Mouse (Mus musculus) midbrain, embryonic 14.5 days (tissue): ENCODE results near the gene Mettl7b. TPM values are rescaled to one million over a fixed set of nuclear protein-coding genes. Genes with fewer than 3 reads are reported as not detected.

Experiments used
- ATAC-seq: fragments of 200-750 bp; cut with Nextera tagmentation; 2 replicates; pipeline ENCODE4 v1.8.0; 2017; ENCODE audit warnings: moderate number of reproducible peaks, moderate library complexity; ENCODE audit not compliant: low FRiP score, low TSS enrichment
- DNase-seq: peaks from one replicate; pipeline ENCODE4 v3.0.0-alpha.2; 2015
- H3K27ac ChIP-seq: fragments of 300-500 bp; sonication (generic); replicated peaks from 2 replicates; pipeline ENCODE4 v1.5.1; 2014; ENCODE audit warnings: mild to moderate bottlenecking, low read depth, low read length, moderate library complexity
- H3K27me3 ChIP-seq: fragments of 300-500 bp; sonication (generic); 2 replicates; pipeline ENCODE4 v1.6.1; 2014; ENCODE audit warnings: low read length, control low read depth, mixed read lengths; ENCODE audit not compliant: control insufficient read depth, insufficient read depth
- H3K36me3 ChIP-seq: fragments of 300-500 bp; sonication (generic); 2 replicates; pipeline ENCODE4 v1.6.1; 2014; ENCODE audit warnings: low read length, control low read depth; ENCODE audit not compliant: control insufficient read depth, insufficient read depth
- H3K4me1 ChIP-seq: fragments of 300-500 bp; sonication (generic); 2 replicates; pipeline ENCODE4 v1.6.1; 2014; ENCODE audit warnings: mild to moderate bottlenecking, antibody characterized with exemption, low read length, control low read depth; ENCODE audit not compliant: control insufficient read depth, insufficient read depth
- H3K4me2 ChIP-seq: fragments of 300-500 bp; sonication (generic); 2 replicates; pipeline ENCODE4 v1.6.1; 2014; ENCODE audit warnings: mild to moderate bottlenecking, low read length, moderate library complexity
- H3K4me3 ChIP-seq: fragments of 300-500 bp; sonication (generic); replicated peaks from 2 replicates; pipeline ENCODE4 v1.5.1; 2014; ENCODE audit warnings: low read depth, low read length
- H3K9ac ChIP-seq: fragments of 300-500 bp; sonication (generic); replicated peaks from 2 replicates; pipeline ENCODE4 v1.6.1; 2014; ENCODE audit warnings: mild to moderate bottlenecking, low read length, moderate library complexity
- H3K9me3 ChIP-seq: fragments of 300-500 bp; sonication (generic); 2 replicates; pipeline ENCODE4 v1.6.1; 2016; ENCODE audit warnings: low read length, control low read depth, mixed read lengths; ENCODE audit not compliant: control insufficient read depth
- WGBS: fragments of 180-500 bp; shearing (Covaris S2); extraction: QIAGEN DNeasy Blood & Tissue Kit; methylation state at CpG from one replicate; pipeline ENCODE4 v1.1.7; 2014; 5-methylcytosine and 5-hydroxymethylcytosine counted together
- polyA plus RNA-seq: library from polyadenylated mRNA; unstranded; fragments of >200 nt; fragmentation: Nextera tagmentation; extraction: Ambion mirVana; gene quantifications from 2 replicates; pipeline ENCODE4 v1.2.1, GENCODE M21; 2014

Mettl7b gene
- polyA plus RNA-seq, 1 experiment from 2014 or later: not detected

DNA sequence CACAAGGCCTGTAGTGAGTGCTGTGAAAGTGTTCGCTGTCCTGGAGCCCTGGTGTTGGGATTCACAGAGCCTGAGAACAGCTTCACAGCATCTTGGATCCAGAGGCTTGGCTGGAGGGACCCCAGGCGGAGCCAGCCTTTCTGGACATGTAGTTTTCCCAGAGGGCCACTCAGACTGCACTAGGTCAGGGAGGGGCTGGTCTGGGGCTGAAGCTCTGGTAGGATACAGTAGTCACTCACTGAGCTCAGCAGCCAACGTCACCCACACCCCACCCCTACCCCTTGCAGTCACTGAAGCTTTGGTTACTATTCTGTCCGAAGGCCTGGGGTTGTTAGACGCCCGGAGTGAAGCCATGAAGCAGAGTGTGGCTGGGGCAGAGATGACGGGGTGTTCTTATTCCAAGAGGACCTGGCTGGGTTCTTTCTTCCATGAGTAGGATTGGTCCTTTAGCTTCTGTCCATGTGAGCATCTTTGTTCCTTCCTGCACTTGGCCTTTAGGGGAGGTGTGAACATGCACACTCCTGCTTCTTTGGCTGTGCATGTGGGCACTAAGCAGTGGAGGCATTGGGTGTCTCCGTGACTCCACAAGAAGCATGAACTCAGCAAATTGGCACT, 24.9 kb downstream of the Mettl7b start:
- H3K36me3 ChIP-seq: no peaks in the 10 kb centered on the region
- no peak overlapping the region for H3K27ac ChIP-seq
- peaks cover 37% of the 10 kb centered on the region for H3K27me3 ChIP-seq
- ATAC-seq: no peak
- 77% methylated on average over 8 of the region's 8 CpGs for WGBS
- no peak overlapping the region for H3K4me2 ChIP-seq
- no peaks in the 10 kb centered on the region for H3K9me3 ChIP-seq
- no peak overlapping the region for H3K4me3 ChIP-seq
- H3K9ac ChIP-seq: no peak overlapping the region
- peaks cover 7% of the 10 kb centered on the region for H3K4me1 ChIP-seq
- no peak for DNase-seq

DNA sequence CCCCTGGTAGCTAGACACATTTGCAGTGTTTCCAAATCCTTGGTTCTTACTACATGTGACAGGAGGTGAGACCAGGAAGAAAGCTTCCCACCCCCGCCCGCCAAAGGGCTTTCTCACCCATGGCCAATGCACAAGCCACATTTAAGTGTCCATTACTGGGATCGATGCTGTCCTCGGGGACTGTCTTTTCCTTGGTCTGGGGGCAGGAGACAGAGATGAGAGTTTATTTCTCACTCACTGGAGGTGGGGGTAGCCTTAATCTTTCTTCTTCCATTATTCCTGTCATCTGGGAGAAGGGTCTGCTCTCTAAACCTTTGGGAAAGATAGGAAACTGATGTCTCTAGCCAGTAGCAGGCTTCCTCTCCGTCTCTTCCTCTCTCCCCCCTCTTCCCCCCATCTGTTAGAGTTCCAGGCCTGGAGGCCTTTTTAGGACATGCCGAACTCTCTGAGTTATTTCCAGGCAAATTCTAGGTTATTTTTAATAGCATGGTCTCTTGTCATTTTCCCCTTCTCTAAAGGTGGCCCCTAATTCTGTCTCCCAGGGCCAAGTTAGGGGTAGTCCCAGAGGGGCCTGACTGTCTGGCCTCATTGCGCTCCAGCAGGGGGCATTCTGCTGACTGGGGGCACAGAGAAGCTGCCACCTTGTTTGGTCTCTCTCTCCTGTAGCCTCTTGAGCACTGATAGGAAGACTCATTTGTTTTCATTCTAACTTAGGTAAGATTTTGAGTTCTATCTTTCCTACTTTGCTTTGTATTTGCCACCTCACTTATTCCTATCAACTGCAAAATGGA, 25.6 kb downstream of the Mettl7b start:
- Histone ChIP-seq H3K27me3 (peaks cover 40% of the 10 kb centered on the region), H3K27ac (no peak overlapping the region), H3K9me3 (no peaks in the 10 kb centered on the region), H3K4me3 (no peak overlapping the region), H3K9ac (no peak overlapping the region), H3K4me1 (peaks cover 7% of the 10 kb centered on the region), H3K36me3 (no peaks in the 10 kb centered on the region), H3K4me2 (no peak overlapping the region)
- ATAC-seq: no peak
- WGBS: 67% methylated on average over 7 of the region's 7 CpGs
- no peak for DNase-seq

DNA sequence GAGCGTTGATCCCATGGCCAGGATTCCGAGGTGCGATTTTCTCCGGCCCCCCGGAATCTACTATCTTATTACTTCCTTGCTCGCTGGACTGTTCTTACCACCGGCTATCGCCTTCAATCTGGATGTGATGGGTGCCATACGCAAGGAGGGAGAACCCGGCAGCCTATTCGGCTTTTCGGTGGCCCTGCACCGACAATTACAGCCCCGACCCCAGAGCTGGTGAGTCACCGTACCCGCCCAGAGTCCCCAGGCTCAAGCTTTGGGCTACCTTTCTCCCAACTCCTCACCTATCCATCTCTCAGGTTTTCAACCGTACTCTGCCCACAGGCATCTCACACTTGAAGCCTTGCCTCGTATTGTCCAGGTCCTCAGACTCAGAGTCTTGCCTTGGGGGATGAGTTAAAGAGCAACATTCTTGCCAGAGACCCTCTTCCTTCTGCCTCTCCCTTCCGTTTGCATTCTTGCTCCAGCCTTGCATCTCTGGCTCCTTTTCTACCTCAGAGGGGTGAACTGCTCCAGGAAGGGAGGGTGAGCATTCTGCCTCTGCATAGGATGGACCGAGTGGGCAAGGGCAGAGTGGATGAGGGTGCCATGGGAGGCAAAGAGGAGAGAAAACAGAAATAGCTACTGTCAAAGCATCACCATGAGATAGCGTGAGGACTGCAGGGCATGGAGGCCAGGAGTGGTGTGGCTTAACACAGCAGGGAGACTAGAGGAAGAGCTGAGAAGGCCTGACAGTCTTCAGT, 26.6 kb downstream of the Mettl7b start:
- Histone ChIP-seq H3K36me3 (no peaks in the 10 kb centered on the region), H3K9ac (peak overlapping the region; percentile 44), H3K9me3 (no peaks in the 10 kb centered on the region), H3K27ac (no peak overlapping the region), H3K4me1 (peaks cover 7% of the 10 kb centered on the region), H3K4me3 (peak overlapping the region; percentile 40), H3K4me2 (peak overlapping the region; percentile 84), H3K27me3 (peaks cover 45% of the 10 kb centered on the region)
- 2% methylated on average over 21 of the region's 21 CpGs for WGBS
- ATAC-seq (no peak), DNase-seq (peak; percentile 21)

DNA sequence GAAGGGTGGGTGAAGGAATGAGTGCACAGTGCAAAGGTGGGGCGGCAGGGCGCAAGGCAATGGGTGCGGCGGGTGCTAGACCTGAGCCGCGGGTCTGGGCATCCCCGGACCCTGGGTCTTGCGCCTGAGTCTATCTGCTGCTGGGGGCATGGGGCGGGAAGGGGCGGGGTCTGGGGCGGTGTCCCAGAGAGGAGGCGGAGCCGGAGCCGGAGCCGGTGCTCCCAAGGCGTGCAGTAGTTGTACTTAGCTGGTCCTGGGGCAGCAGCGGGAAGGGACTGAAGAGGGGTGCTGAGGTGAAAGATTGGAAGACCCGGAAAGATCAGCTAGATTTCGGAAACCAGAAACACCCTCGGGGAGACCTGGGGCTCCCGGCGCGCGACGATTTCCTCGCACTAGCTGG, 27.2 kb downstream of the Mettl7b start, which contains the start of gene Itga7:
Gene Itga7, plus strand, starts transcription at position 245 of the 400 bp plus-strand sequence.
- ATAC-seq: peak; percentile 68
- peak; percentile 68 for DNase-seq
- WGBS: under 1% methylated on average over 26 of the region's 26 CpGs
- Histone ChIP-seq H3K27ac (no peak within 1 kb of the TSS), H3K4me2 (peak within 1 kb of the TSS; percentile 84), H3K4me1 (peaks cover 7% of the 10 kb centered on the region), H3K9me3 (no peaks in the 10 kb centered on the region), H3K36me3 (no peaks in the 10 kb centered on the region), H3K4me3 (peak within 1 kb of the TSS; percentile 40), H3K9ac (peak within 1 kb of the TSS; percentile 44), H3K27me3 (peaks cover 45% of the 10 kb centered on the region)

DNA sequence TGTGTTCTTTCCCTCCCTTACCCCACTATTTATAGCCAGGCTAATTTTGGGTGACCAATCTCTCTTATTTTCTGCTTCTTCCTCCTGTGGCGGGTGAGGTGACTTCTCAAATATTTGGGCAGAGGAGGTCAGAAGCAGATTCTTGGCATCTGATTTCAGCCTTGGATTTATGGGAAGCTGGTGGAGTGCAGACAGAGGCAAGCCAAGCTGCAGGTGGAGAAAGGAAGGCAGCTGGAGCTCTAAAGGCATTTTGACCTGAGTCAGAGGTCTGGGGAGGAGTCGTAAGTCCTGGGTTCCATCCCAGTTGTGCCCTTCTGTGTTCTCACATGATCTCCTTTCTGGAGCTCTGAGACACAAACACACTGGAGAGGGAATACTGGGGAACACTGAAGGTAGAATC, 29.3 kb downstream of the Mettl7b start:
- no peak overlapping the region for H3K4me3 ChIP-seq

DNA sequence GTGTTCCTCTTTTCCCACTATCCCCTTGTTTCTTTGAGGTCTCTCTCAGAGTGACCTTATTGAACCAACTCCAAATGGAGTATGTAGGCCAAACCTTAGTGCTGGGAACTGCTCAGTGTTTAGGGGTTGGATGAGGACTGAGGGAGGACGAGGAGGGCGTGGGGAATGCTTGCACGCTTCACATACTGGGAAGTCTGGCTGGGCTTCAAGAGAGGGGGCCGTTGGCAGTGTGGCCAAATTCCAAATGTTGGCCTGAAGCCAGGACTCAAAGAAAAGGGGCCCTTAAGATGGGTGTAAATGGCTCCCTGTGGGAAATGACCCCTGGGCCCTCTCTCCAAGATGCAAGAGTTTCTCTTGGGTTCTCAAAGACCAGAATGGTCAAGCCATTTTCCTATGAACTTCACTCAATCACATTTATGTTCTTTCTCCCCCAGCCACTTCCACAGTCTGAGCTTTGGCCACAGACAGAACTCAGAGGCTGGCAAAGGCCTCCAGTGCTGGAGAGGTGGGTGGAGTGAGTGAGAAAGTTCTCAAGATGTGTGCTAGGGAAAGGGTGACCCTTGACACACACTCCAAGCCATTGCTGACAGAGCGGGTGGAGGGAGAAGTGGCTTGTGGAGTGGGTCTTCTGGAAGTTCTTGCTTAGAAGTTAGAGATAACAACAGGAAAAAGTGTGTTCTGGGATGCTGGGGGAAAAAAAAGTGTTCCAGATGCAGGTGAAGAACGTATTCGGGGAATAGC, 31.0 kb downstream of the Mettl7b start:
- H3K27ac ChIP-seq: no peak overlapping the region
- ATAC-seq (peak; percentile 22; the same call in 1 of the 2 replicates), DNase-seq (peak; percentile 37)
- H3K9ac ChIP-seq: no peak overlapping the region
- 67% methylated on average over 7 of the region's 7 CpGs for whole genome bisulfite sequencing
- no peaks in the 10 kb centered on the region for H3K36me3 ChIP-seq
- H3K27me3 ChIP-seq: peaks cover 33% of the 10 kb centered on the region
- H3K4me2 ChIP-seq: no peak overlapping the region
- H3K4me1 ChIP-seq: peaks cover 7% of the 10 kb centered on the region
- H3K4me3 ChIP-seq: no peak overlapping the region
- no peaks in the 10 kb centered on the region for H3K9me3 ChIP-seq

More for the DNA sequence above, 29.3 kb downstream of the Mettl7b start:
- 81% methylated on average over 2 of the region's 2 CpGs for WGBS
- Histone ChIP-seq H3K4me2 (no peak overlapping the region), H3K4me1 (peaks cover 7% of the 10 kb centered on the region), H3K27ac (no peak overlapping the region), H3K9me3 (no peaks in the 10 kb centered on the region), H3K27me3 (peaks cover 45% of the 10 kb centered on the region), H3K9ac (no peak overlapping the region), H3K36me3 (no peaks in the 10 kb centered on the region)
- ATAC-seq: no peak
- no peak for DNase-seq

DNA sequence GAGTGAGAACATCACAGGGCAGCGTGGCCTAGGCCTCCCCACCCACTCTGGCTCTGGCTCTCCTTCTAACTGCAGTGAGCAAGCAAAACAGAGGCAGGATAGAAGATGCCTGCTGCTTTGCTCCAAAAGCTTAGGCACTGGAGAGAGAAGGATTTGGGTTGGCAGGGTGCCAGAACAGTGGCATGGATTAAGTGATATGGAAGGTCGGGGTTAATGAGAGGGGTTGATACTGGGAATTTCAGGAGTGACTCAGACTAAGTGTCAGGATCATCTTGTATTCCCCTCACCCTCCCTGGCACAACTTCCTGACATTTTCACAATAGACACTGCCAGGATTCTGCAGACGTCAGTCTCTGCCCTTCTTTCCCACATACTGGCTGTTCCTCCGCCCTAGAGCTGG, 32.4 kb downstream of the Mettl7b start:
- peak; percentile 57 for DNase-seq
- no peak for ATAC-seq
- H3K27me3 ChIP-seq: peaks cover 24% of the 10 kb centered on the region

DNA sequence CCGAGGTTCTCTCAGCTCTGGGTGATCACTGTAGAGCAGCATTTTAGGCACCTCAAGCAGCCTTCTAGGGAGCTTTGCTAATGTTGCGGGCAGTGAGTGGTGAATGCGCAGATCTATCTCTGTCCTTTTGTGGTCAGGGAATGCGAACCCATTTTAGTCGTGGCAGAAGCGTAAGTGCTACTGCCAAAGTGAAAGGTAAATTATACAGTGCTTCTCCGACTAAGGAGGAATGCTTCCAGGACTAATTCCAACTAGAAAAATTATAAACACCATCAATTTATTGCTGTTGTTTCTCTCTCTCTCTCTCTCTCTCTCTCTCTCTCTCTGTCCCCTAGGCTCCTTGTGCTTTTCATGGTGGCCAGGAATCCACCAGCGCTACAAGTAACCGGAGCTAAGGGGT, 36.9 kb downstream of the Mettl7b start, which contains the start of gene Bloc1s1:
Gene Bloc1s1, minus strand, starts transcription at position 101 of the 400 bp plus-strand sequence.
- H3K27me3 ChIP-seq: no peaks in the 10 kb centered on the region
- H3K36me3 ChIP-seq: 0 out of 2 replicates have a peak, but pooled peaks cover 2% of the 10 kb centered on the region
- no peaks in the 10 kb centered on the region for H3K9me3 ChIP-seq
- peak within 1 kb of the TSS; percentile 69 for H3K4me2 ChIP-seq
- DNase-seq (no peak), ATAC-seq (no peak)
- H3K9ac ChIP-seq: peak within 1 kb of the TSS; percentile 85
- 70% methylated on average over 9 of the region's 9 CpGs for WGBS
- H3K4me3 ChIP-seq: peak within 1 kb of the TSS; percentile 82
- peaks cover 15% of the 10 kb centered on the region for H3K4me1 ChIP-seq
- H3K27ac ChIP-seq: peak within 1 kb of the TSS; percentile 94

More for the DNA sequence above, 32.4 kb downstream of the Mettl7b start:
- no peak overlapping the region for H3K4me3 ChIP-seq
- no peaks in the 10 kb centered on the region for H3K9me3 ChIP-seq
- H3K9ac ChIP-seq: no peak overlapping the region
- 28% methylated on average over 4 of the region's 4 CpGs for WGBS
- H3K4me1 ChIP-seq: peaks cover 6% of the 10 kb centered on the region
- H3K36me3 ChIP-seq: no peaks in the 10 kb centered on the region
- no peak overlapping the region for H3K4me2 ChIP-seq
- H3K27ac ChIP-seq: no peak overlapping the region
